Mouse (Mus musculus): Measurements from ENCODE around the gene Ntf3.

The Ntf3 gene

GRCm38 (mm10) chr6:126106051-126106797 is 60.5 kb downstream of the Ntf3 start:
- in situ Hi-C loops (cut with MboI; ENCODE audit: unreplicated experiment in 2 of 2): no loop called here

DNA sequence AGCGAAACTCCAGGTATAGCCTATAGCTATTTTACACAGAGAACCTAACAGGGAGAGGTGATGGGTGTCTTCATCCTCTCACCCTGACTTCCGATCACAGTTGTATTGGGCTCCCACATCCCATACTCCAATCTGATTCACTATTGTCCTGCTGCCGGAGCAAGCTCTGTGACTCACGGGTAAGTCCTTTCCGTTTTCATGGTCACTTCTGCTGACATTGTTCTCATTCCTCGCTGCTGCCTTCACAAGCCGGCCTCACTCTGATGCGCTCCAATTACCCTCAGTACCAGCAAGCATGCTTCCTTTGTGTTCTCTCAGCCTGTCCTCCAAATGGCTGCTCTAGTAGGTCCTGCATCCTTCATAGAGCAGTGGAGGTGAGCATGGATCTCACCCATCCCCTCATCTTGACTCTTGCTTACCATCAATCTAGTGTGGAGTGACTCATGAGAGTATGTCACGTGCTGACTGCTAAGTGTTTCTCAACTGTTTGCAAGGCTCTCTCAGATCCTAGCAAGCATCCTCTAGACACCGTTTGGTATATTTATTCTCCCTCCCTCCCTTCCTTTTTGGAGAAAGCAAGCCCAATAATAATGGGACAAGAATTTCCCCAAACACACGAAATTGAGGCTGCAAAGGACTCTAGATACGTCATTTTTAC is 61.5 kb downstream of the Ntf3 start:
- in situ Hi-C loops (cut with MboI; ENCODE audit: unreplicated experiment in 2 of 2): no loop called here

DNA sequence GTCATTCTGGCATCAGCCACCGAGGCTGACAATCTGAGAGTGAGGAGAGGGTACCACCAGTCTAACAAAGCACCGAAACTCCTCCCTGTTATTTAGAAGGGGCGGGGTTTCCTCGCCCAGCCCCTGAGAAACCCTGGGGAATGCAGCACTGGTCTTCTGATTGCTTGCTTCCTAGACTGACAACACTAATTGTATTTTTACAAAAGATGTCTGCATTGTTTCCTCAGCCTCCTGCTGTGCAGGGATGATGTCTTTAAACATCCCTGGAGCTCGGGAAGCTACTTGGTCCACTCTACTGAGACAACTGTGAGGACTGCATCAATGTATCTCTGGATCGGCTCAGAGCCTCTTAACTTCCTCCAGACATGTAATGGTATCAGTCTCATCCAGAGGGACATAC is 64.1 kb downstream of the Ntf3 start:
- in situ Hi-C loops (cut with MboI; ENCODE audit: unreplicated experiment in 2 of 2): no loop called here

DNA sequence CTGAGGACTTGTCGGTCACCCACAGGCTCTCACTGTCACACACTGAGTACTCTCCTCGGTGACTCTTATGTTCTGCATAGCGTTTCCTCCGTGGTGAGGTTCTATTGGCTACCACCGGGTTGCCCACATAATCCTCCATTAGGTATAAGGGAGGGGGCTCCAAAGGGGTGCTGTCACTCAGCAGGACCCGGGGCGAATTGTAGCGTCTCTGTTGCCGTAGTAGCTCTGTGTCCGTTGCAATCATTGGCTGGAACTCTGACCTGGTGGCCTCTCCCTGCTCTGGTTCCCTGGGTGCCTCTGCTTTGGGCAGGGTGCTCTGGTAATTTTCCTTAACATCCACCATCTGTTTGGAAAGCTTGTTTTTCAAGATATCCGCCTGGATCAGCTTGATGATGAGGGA is 64.7 kb downstream of the Ntf3 start:
- in situ Hi-C loops (cut with MboI; ENCODE audit: unreplicated experiment in 2 of 2): no loop called here

DNA sequence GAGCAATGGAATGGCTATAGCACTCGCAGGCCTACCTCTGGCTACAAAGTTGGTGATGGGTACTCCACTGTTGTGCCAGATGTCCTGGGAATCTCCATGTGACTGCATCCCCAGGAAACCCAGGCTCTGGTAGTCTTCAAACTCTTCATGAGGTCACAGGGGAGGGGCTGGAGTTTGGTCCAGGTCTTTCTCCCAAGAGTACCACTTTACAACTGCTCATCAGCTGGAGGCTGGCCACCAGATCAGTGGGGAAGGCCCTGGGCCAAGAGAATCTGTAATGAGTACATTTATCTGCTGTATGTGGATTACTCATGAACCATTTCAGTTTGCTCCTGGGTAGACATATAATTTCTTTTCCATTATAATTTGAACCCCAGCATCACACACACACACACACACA is 66.1 kb downstream of the Ntf3 start:
- in situ Hi-C loops (cut with MboI; ENCODE audit: unreplicated experiment in 2 of 2): no loop called here

DNA sequence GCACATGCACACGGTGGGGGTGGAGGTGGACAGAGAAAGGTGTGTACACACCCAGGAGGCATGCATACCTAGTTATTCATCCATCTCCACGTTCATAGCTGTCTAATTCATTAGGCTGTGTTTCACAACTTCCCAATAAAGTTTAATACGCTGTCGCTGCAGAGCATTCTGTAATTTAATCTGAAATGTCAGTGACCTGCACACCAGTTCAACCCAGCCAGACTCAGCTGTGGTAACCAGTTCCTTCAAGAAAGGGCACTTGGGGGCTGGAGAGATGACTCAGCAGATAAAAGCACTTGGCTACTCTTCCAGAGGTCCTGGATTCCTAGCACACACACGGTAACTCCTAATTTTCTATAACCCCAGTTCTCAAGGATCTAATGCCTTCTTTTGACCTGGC is 69.2 kb downstream of the Ntf3 start:
- in situ Hi-C loops (cut with MboI; ENCODE audit: unreplicated experiment in 2 of 2): no loop called here

DNA sequence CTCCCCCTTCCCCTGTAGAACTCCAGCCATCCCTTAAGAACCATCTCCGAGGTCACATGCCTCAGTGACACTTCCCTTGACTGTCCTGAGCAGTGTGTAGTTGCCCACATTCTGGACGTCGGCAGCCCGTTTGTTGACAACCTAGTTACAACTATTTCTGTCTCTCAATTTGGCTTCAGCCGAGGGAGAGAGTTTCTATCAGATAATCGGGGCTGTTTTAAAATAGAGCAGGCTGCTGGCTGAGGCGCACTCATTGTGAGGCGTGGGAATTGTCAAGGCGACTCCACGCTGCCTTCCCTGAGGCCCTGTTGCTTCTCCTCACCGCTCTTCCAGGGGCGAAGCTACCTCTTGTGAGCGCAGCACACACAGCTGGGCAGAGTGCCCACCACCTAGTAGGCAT is 70.6 kb downstream of the Ntf3 start:
- in situ Hi-C loops (cut with MboI; ENCODE audit: unreplicated experiment in 2 of 2): no loop called here

- in situ Hi-C loops (cut with MboI; ENCODE audit: unreplicated experiment in 2 of 2): no loop called here
Observed at GRCm38 (mm10) chr6:126095041-126095440, 71.7 kb downstream of the Ntf3 start.

GRCm38 (mm10) chr6:126092026-126092425 is 74.7 kb downstream of the Ntf3 start:
- in situ Hi-C loops (cut with MboI; ENCODE audit: unreplicated experiment in 2 of 2): no loop called here

DNA sequence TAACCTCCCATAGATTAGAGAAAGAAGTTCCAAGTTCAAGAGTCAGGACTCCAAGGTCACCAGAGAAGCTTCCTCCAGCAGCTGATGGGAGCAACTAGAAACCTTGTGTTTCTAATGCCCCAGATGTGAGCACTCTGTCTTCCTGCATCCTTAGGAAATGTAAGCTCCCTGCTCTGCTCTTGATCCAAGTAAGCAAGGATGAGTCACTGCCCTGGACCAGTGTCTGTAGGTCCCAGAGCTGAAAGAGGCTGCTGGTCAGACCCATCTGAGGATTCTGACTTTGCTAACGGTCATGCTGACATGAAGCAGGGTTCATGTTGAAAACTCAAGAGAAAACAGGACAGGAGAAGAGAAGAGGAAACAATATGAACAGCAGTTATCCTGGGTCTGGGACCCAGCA is 76.6 kb downstream of the Ntf3 start:
- in situ Hi-C loops (cut with MboI; ENCODE audit: unreplicated experiment in 2 of 2): no loop called here

DNA sequence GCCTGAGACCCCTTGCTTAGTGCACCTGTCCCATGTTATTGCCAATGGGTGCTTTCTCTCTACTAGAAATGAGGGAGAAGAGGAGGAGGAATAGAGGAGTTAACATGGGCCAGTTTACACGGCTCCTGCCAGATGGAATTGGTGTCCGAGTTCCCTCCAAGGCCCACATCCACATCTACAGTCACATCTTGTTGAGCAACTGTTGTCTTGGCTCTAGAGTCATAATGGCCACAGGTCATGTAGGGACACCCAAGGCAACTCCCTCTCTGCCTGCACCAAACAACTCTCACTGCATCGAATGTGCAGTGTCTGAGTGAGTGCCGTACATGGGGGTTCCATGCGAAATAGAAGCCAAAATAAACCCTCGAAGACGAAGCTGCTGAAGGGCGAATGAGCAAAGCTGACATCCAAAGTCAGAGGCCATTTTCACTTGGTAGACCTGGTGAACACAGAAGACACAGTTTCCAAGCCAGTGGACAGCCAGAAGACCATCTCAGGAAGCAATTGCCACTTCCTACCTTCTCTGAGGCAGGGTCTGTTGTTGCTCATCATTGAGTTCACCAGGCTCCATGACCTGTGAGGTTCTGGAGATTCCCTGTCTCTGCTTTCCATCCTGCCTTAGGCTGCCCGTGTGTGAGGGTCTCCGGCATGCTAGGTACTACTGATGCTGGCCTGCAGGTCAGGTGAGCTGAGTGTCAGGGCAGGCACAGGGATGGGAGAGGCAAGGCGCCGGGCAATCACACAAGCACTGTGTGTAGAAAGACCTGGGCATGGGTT is 78.0 kb downstream of the Ntf3 start:
- in situ Hi-C loops (cut with MboI; ENCODE audit: unreplicated experiment in 2 of 2): no loop called here

DNA sequence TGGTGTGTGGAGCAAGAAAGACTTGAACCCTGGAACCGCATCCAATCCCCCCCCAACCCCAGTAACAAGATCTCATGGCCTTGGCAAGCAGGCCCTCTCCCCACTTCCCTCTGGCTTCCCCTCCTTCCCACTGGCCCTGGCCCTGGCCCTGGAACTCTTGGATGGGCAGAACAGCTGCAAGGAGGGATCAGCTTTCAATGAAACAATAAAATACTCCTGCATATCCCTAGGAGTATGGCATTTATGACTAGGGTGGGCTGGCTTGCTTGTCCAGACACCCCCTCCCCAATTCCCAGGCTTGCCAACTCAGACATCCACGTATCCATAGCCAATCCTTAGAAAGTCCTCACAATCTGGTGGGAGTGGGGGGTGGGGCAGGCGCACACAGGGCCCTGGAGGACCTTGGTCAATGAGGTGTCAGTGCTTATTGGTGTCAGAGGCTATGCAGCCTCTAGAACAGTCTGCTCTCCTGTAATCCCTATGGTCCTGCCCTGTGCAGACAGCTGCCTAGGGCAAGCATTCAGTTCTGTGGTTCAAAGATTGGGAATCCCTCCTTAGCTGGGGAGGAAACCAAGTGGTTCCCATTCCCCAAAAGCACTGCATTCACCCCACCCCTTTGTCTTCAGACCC is 80.3 kb downstream of the Ntf3 start:
- in situ Hi-C loops (cut with MboI; ENCODE audit: unreplicated experiment in 2 of 2): no loop called here

DNA sequence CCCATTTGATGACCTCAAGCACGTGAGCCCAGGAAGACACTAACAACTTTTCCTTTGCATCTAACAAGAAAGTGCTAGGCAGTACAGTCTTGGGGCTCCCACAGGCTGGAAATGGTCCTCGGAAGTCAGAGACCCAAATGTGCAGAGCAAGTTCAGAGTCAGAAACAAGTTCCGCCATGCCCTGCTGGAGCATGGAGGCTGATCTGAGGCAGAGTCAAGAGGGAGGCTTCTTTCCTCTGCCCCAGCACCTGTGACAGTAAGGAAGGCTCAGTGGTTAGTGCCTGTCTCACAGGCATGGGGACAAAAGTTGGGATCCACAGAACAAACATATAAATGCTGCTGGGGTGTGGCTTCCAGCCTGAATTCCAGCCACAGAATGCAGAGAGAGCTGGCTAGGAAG is 86.2 kb downstream of the Ntf3 start:
- in situ Hi-C loops (cut with MboI; ENCODE audit: unreplicated experiment in 2 of 2): no loop called here

- in situ Hi-C loops (cut with MboI; ENCODE audit: unreplicated experiment in 2 of 2): no loop called here
Observed at GRCm38 (mm10) chr6:126057706-126058105, 109.0 kb downstream of the Ntf3 start.

DNA sequence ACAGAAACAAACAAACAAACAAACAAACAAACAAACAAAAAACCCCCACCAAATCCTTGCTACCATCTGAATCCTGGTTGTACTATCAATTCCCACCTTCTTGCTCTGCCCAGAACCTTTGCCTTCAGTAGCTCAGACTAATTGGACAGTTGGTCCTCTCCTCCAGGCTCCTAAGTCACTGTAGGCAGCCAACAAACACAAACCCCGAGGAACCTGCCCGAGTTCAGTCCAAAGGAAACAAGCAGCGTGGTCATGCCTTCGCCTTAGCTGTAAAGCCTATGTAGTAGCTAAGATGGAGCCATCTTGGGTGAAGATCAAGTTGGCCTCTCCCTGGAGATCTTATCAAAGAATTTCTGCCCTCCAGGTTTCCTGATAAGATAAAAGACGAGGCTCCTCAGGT is 113.6 kb downstream of the Ntf3 start:
- in situ Hi-C loops (cut with MboI; ENCODE audit: unreplicated experiment in 2 of 2): no loop called here

Measured in v-Abl transformed pro-B cells (cell line).